Mouse (Mus musculus): ENCODE measurements around the gene Pax2. TPM values are rescaled to one million over a fixed set of nuclear protein-coding genes. Genes with fewer than 3 reads are reported as not detected.

Gene Pax2
- polyA plus RNA-seq, 1 experiment: not detected

GRCm38 (mm10) chr19:44762121-44762621, 6.3 kb downstream of the Pax2 start:
- Histone ChIP-seq H3K4me1 (ENCODE audit: control insufficient read depth) (no peaks in the 10 kb centered on the region), H3K9me3 (ENCODE audit: control insufficient read depth, low read length) (peaks cover 3% of the 10 kb centered on the region; the same call in 1 of the 2 replicates), H3K4me3 (replicated peaks) (no peak overlapping the region), H3K36me3 (ENCODE audit: control insufficient read depth) (no peaks in the 10 kb centered on the region), H3K27me3 (ENCODE audit: control insufficient read depth) (peaks cover 81% of the 10 kb centered on the region)
- no peak for TF ChIP-seq TAL1 (IDR thresholded peaks at IDR 0.05; ENCODE audit: low read length)
- TF ChIP-seq GATA1 (IDR thresholded peaks at IDR 0.05; ENCODE audit: low read length): no peak

GRCm38 (mm10) chr19:44770268-44771050, 14.6 kb downstream of the Pax2 start:
- H3K27me3 ChIP-seq (ENCODE audit: control insufficient read depth): peaks cover 6% of the 10 kb centered on the region
- no peak for TF ChIP-seq TAL1 (IDR thresholded peaks at IDR 0.05; ENCODE audit: low read length)
- TF ChIP-seq GATA1 (IDR thresholded peaks at IDR 0.05; ENCODE audit: low read length): no peak
- H3K4me1 ChIP-seq (ENCODE audit: control insufficient read depth): no peaks in the 10 kb centered on the region
- H3K36me3 ChIP-seq (ENCODE audit: control insufficient read depth): no peaks in the 10 kb centered on the region
- no peaks in the 10 kb centered on the region for H3K9me3 ChIP-seq (ENCODE audit: control insufficient read depth, low read length)
- no peak overlapping the region for H3K4me3 ChIP-seq (replicated peaks)

DNA sequence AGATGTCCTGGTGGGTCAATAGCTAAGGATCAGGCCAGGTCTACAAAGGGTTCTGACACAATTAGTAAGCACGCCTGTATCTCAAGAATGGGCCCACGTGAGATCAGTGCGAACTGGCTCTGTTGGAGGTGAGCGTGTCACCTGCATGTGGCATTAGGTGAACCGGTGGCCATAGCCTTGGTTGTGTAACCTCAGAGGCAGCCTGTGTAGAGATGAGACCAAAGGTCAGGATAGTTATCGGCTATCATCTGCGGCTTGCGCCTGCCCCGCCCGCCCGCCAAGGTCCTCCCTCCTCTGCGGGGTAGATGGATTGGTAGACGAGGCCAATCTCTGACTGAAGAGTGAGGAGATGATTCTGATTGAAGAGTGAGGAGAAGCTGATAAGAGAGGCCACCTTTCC, 15.7 kb downstream of the Pax2 start:
- H3K4me3 ChIP-seq (replicated peaks): no peak overlapping the region
- H3K36me3 ChIP-seq (ENCODE audit: control insufficient read depth): no peaks in the 10 kb centered on the region
- H3K27me3 ChIP-seq (ENCODE audit: control insufficient read depth): peaks cover 6% of the 10 kb centered on the region
- H3K4me1 ChIP-seq (ENCODE audit: control insufficient read depth): no peaks in the 10 kb centered on the region
- H3K9me3 ChIP-seq (ENCODE audit: control insufficient read depth, low read length): no peaks in the 10 kb centered on the region
- TF ChIP-seq TAL1 (IDR thresholded peaks at IDR 0.05; ENCODE audit: low read length) (no peak), GATA1 (IDR thresholded peaks at IDR 0.05; ENCODE audit: low read length) (no peak)

DNA sequence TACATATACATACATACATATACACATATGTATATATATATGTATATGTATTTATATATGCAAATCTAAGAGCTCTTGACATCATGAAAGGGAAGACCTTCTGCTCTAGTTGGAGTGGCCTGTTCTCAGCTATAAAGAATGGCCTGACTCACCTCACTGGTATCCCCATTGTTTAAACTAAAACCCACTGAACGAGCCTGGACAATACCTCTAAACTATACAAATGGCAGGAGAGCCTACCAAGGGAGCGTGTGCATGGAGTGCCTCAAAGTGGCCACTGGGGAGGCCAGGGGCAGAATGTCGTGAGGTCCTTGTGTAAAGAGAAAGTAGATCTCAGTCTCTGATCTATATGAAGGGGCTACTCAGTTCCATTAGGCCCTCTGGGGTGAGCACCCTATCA, 26.1 kb downstream of the Pax2 start:
- no peaks in the 10 kb centered on the region for H3K9me3 ChIP-seq (ENCODE audit: control insufficient read depth, low read length)
- H3K36me3 ChIP-seq (ENCODE audit: control insufficient read depth): no peaks in the 10 kb centered on the region
- TF ChIP-seq GATA1 (IDR thresholded peaks at IDR 0.05; ENCODE audit: low read length) (no peak), TAL1 (IDR thresholded peaks at IDR 0.05; ENCODE audit: low read length) (no peak)
- no peaks in the 10 kb centered on the region for H3K4me1 ChIP-seq (ENCODE audit: control insufficient read depth)
- no peak overlapping the region for H3K4me3 ChIP-seq (replicated peaks)
- peaks cover 5% of the 10 kb centered on the region; the same call in 1 of the 2 replicates for H3K27me3 ChIP-seq (ENCODE audit: control insufficient read depth)

DNA sequence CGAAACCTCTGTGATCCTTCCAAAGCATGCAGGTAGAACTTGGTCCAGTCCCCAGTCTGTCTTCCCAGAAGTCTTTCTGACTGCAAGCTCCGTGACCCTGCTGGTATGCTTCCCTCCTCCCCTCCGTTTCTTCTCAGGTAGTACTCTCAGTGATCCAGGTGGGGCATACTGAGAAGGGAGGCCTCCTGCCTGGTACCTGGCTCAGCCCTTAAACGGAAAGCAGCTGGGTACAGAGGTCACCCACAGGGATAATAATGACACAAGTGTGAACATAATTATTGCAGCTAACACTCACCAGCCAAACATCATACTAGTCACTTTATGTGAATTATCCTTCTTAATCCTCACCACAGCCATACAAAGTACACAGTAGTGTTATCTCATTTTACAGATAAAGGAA, 28.5 kb downstream of the Pax2 start:
- Histone ChIP-seq H3K27me3 (ENCODE audit: control insufficient read depth) (peaks cover 5% of the 10 kb centered on the region; the same call in 1 of the 2 replicates), H3K4me1 (ENCODE audit: control insufficient read depth) (no peaks in the 10 kb centered on the region), H3K4me3 (replicated peaks) (no peak overlapping the region), H3K9me3 (ENCODE audit: control insufficient read depth, low read length) (no peaks in the 10 kb centered on the region), H3K36me3 (ENCODE audit: control insufficient read depth) (no peaks in the 10 kb centered on the region)
- no peak for TF ChIP-seq GATA1 (IDR thresholded peaks at IDR 0.05; ENCODE audit: low read length)
- TF ChIP-seq TAL1 (IDR thresholded peaks at IDR 0.05; ENCODE audit: low read length): no peak

DNA sequence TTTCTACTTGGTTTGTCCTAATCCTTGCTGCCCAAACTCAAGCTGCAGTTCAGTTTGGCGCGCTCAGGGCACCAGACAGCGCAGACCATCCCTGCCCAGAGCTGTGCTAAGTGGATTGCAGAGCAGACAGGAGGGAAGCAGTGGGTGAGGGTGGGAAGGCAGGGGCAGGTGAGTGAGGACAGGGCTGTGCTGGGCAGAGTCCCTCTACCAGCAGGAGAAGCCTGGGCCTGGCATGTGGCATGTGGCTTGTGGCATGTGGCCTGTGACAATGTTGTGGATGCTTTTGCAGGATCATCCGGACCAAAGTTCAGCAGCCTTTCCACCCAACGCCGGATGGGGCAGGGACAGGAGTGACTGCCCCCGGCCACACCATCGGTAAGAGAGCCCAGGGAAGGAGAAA, 32.6 kb downstream of the Pax2 start:
- H3K27me3 ChIP-seq (ENCODE audit: control insufficient read depth): peaks cover 5% of the 10 kb centered on the region; the same call in 1 of the 2 replicates
- H3K4me1 ChIP-seq (ENCODE audit: control insufficient read depth): no peaks in the 10 kb centered on the region
- TF ChIP-seq TAL1 (IDR thresholded peaks at IDR 0.05; ENCODE audit: low read length): no peak
- 0 out of 2 replicates have a peak, but pooled peaks have one; percentile 8 for TF ChIP-seq GATA1 (IDR thresholded peaks at IDR 0.05; ENCODE audit: low read length)
- no peak overlapping the region for H3K4me3 ChIP-seq (replicated peaks)
- H3K9me3 ChIP-seq (ENCODE audit: control insufficient read depth, low read length): no peaks in the 10 kb centered on the region
- H3K36me3 ChIP-seq (ENCODE audit: control insufficient read depth): no peaks in the 10 kb centered on the region

GRCm38 (mm10) chr19:44791981-44792380, 36.1 kb downstream of the Pax2 start:
- H3K4me3 ChIP-seq (replicated peaks): no peak overlapping the region
- H3K27me3 ChIP-seq (ENCODE audit: control insufficient read depth): no peaks in the 10 kb centered on the region
- H3K4me1 ChIP-seq (ENCODE audit: control insufficient read depth): no peaks in the 10 kb centered on the region
- H3K36me3 ChIP-seq (ENCODE audit: control insufficient read depth): no peaks in the 10 kb centered on the region
- H3K9me3 ChIP-seq (ENCODE audit: control insufficient read depth, low read length): no peaks in the 10 kb centered on the region
- TF ChIP-seq TAL1 (IDR thresholded peaks at IDR 0.05; ENCODE audit: low read length): no peak
- no peak for TF ChIP-seq GATA1 (IDR thresholded peaks at IDR 0.05; ENCODE audit: low read length)

DNA sequence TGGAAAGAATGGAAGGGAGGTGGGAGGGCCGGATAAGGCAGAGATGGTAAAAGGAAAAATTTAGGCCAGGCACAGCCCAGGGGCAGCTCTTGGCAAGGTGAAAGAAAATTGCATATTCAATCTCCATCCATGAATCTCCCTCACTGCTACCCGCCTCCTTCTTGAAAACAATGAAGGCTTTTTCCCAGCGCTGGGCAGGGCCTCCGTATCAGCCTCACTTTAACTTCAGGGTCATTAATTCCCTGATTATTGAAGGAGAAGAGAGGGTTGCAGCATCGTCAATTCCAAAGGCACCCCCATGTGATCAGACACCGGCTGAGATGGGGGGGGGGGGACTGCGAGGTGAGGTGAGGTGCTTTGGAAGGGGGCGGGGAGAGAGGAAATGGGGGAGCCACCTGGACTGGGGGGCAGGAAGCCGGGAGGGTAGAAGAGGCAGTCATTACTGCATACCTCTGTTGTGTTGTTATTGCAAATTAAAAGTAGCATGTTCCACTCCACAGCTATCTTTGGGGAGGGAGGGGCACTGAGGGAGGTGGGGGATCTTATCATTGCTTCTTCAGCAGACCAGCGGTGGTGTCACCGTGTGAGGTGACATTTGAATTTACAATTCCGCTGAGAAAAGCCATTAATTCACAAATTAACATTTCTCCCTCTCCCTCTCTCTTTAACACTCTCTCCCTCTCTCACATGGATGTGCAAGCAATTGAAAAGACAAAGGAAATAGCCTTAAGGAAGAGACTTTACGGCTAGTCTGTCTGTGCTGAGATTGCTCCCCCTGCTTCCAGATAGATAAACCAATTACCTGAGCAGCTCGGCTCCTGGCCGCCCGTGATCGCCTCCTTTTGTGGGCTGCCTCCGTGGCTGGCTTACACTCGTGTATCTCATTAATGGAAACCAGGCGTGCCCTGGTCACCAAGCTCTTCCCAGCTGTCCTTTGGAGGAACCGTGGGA, 41.5 kb downstream of the Pax2 start:
- Histone ChIP-seq H3K4me3 (replicated peaks) (no peak overlapping the region), H3K9me3 (ENCODE audit: control insufficient read depth, low read length) (no peaks in the 10 kb centered on the region), H3K27me3 (ENCODE audit: control insufficient read depth) (no peaks in the 10 kb centered on the region), H3K36me3 (ENCODE audit: control insufficient read depth) (no peaks in the 10 kb centered on the region), H3K4me1 (ENCODE audit: control insufficient read depth) (no peaks in the 10 kb centered on the region)
- TF ChIP-seq GATA1 (IDR thresholded peaks at IDR 0.05; ENCODE audit: low read length) (no peak), TAL1 (IDR thresholded peaks at IDR 0.05; ENCODE audit: low read length) (no peak)

GRCm38 (mm10) chr19:44798731-44799130, 42.9 kb downstream of the Pax2 start:
- no peak overlapping the region for H3K4me3 ChIP-seq (replicated peaks)
- no peaks in the 10 kb centered on the region for H3K9me3 ChIP-seq (ENCODE audit: control insufficient read depth, low read length)
- H3K4me1 ChIP-seq (ENCODE audit: control insufficient read depth): no peaks in the 10 kb centered on the region
- no peaks in the 10 kb centered on the region for H3K27me3 ChIP-seq (ENCODE audit: control insufficient read depth)
- no peaks in the 10 kb centered on the region for H3K36me3 ChIP-seq (ENCODE audit: control insufficient read depth)
- no peak for TF ChIP-seq GATA1 (IDR thresholded peaks at IDR 0.05; ENCODE audit: low read length)
- TF ChIP-seq TAL1 (IDR thresholded peaks at IDR 0.05; ENCODE audit: low read length): no peak
